Comparison of ENCODE assay signal across 25 mouse cellular contexts in genomic region chr12:77168367-77168766, GRCm38 (mm10).
"Had no signal": no experiment of that assay in that cellular context is flagged by ENCODE, and none has a peak within 500 bp of the region (broad histone marks: within the 10 kb centered on the region; RNA-seq: fewer than 3 reads in every experiment).

No protein-coding gene starts in this region.

- H3K4me1 ChIP-seq: heart, embryonic 10.5 days; heart, embryonic 12.5 days; hindbrain, embryonic 10.5 days; hindbrain, embryonic 12.5 days; intestine, embryonic 15.5 days; limb, embryonic 10.5 days; limb, embryonic 12.5 days; liver, embryonic 13.5 days; liver, embryonic 15.5 days had no signal

- H3K36me3 ChIP-seq: heart, embryonic 10.5 days; heart, embryonic 12.5 days; hindbrain, embryonic 10.5 days; hindbrain, embryonic 12.5 days; intestine, embryonic 15.5 days; limb, embryonic 10.5 days; limb, embryonic 12.5 days; liver, embryonic 13.5 days; liver, embryonic 15.5 days had no signal

- DNase-seq: gastrocnemius, adult 2 months; gastrocnemius, postnatal 10 days; gastrocnemius, postnatal 25 days; heart, adult 18-20 months; heart, postnatal 10 days; heart, postnatal 4 days; liver; liver, embryonic 13.5 days; liver, postnatal 0 days had no signal

- H3K4me3 ChIP-seq: gastrocnemius, adult 2 months; heart, embryonic 10.5 days; heart, embryonic 12.5 days; hindbrain, embryonic 10.5 days; hindbrain, embryonic 12.5 days; intestine, embryonic 15.5 days; layer of hippocampus, adult 2 months; left cerebral cortex, adult 2 months; limb, embryonic 10.5 days; limb, embryonic 12.5 days; liver, embryonic 13.5 days; liver, embryonic 15.5 days had no signal

- H3K27ac ChIP-seq: gastrocnemius, adult 2 months; heart, embryonic 10.5 days; hindbrain, embryonic 10.5 days; hindbrain, embryonic 12.5 days; hindbrain, embryonic 14.5 days; intestine, embryonic 15.5 days; kidney, postnatal 0 days; layer of hippocampus, adult 2 months; left cerebral cortex, adult 2 months; limb, embryonic 10.5 days; limb, embryonic 12.5 days; liver, embryonic 13.5 days; liver, embryonic 15.5 days had no signal

- H3K9me3 ChIP-seq: heart, embryonic 10.5 days; heart, embryonic 12.5 days; hindbrain, embryonic 10.5 days; hindbrain, embryonic 12.5 days; intestine, embryonic 15.5 days; limb, embryonic 10.5 days; limb, embryonic 12.5 days; liver, embryonic 13.5 days; liver, embryonic 15.5 days had no signal

- H3K9ac ChIP-seq: heart, embryonic 12.5 days; hindbrain, embryonic 12.5 days; hindbrain, embryonic 14.5 days; intestine, embryonic 15.5 days; limb, embryonic 12.5 days; liver, embryonic 13.5 days; liver, embryonic 15.5 days; liver, postnatal 0 days had no signal

- H3K27me3 ChIP-seq: heart, embryonic 12.5 days; hindbrain, embryonic 12.5 days; intestine, embryonic 15.5 days; limb, embryonic 12.5 days; liver, embryonic 13.5 days; liver, embryonic 15.5 days had no signal

- ATAC-seq: hindbrain, embryonic 16.5 days; inflammation-experienced regulatory T-cells, adult 6 months; intestine, embryonic 15.5 days; intestine, postnatal 0 days; liver, postnatal 0 days had no signal

- H3K4me2 ChIP-seq: heart, embryonic 12.5 days; hindbrain, embryonic 12.5 days; hindbrain, embryonic 14.5 days; intestine, embryonic 15.5 days; limb, embryonic 12.5 days; liver, embryonic 11.5 days; liver, embryonic 13.5 days; liver, embryonic 15.5 days had no signal
